Mouse (Mus musculus) heart, adult 2 months (tissue): ENCODE data around the gene N4bp1.

Source experiments
- CTCF ChIP-seq: fragments of 200-600 bp; IDR thresholded peaks from 2 replicates; pipeline ENCODE4 v1.8.1; 2022; ENCODE audit warnings: antibody characterized with exemption, mild to moderate bottlenecking, moderate library complexity
- EP300 ChIP-seq: fragments of 200-500 bp; IDR thresholded peaks from 2 replicates; pipeline ENCODE4 v1.6.1; 2011; ENCODE audit warnings: low read depth, low read length, control low read depth; ENCODE audit not compliant: insufficient read depth

DNA sequence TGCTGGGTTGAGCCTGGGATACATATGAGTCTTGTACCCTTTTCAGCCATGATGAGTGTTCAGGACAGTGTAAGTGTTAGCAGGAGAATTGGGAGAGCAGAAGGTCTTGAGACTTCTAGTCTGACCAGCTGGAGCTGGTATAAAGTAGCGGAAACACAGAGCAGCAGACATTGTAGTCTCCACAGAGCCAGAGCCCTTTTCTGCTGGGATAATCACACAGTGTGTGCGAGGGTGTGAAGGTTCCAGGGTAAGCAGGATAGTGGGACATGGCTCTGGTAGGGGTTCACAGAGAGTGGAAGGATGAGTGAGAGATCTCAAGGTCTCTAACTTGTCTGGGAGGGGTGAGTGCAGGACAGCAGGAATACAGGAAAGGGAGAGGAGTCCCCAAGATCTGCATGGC lies 33.0 kb upstream of the N4bp1 start:
- TF ChIP-seq CTCF (no peak), EP300 (no peak)
